Mouse (Mus musculus) small intestine, adult 2 months (tissue): ENCODE results near the gene Hlcs.

ENCODE experiments used
- CTCF ChIP-seq: fragments of 200-500 bp; IDR thresholded peaks from 2 replicates; pipeline ENCODE4 v1.5.1; 2012; ENCODE audit warnings: low read depth, mild to moderate bottlenecking, control low read depth, inconsistent platforms, low read length, moderate library complexity, mixed read lengths; ENCODE audit not compliant: insufficient replicate concordance, insufficient read length; ENCODE audit errors: extremely low read depth
- POLR2A ChIP-seq: fragments of 200-500 bp; IDR thresholded peaks from 2 replicates; pipeline ENCODE4 v1.6.1; 2012; ENCODE audit warnings: low read depth, mild to moderate bottlenecking, control low read depth, inconsistent platforms, low read length, moderate library complexity

DNA sequence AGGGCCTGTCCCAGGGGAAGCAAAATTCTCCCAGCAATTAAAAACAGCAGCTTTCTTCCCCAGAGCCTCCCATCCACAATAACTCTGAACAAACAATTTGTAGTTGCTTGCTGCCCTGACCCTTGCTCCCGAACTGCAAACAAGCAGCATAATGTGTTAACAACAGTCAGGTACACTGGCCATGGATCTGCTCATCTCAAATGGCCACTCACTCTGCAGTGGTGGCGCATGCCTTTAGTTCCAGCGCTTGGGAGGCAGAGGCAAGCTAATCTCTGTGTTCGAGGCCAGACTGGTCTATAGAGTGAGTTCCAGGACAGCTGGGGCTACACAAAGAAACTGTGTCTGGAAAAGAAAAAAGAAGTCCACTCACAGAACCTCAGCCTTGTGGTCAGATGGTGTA is 22.2 kb downstream of the Hlcs start:
- TF ChIP-seq POLR2A, result no peak
- no peak for TF ChIP-seq CTCF
